Mouse (Mus musculus) lung, postnatal 0 days (tissue): ENCODE data around the gene Dagla. TPM values are rescaled to one million over a fixed set of nuclear protein-coding genes. Genes with fewer than 3 reads are reported as not detected.

Experiments
- ATAC-seq: fragments of 200-750 bp; cut with Nextera tagmentation; 2 replicates; pipeline ENCODE4 v1.8.0; 2017; ENCODE audit warnings: moderate library complexity
- DNase-seq: peaks from one replicate; pipeline ENCODE4 v3.0.0-alpha.2; 2016; ENCODE audit warnings: low spot score
- H3K27ac ChIP-seq: fragments of 300-500 bp; sonication (generic); 2 replicates; pipeline ENCODE4 v1.5.1; 2014; ENCODE audit warnings: antibody characterized with exemption, mild to moderate bottlenecking, low read length, mixed read lengths
- H3K27me3 ChIP-seq: fragments of 300-500 bp; sonication (generic); replicated peaks from 2 replicates; pipeline ENCODE4 v1.6.1; 2014; ENCODE audit warnings: low read length, mixed read lengths; ENCODE audit not compliant: insufficient read depth
- H3K36me3 ChIP-seq: fragments of 300-500 bp; sonication (generic); 2 replicates; pipeline ENCODE4 v1.6.1; 2014; ENCODE audit warnings: low read length, mixed read lengths; ENCODE audit not compliant: insufficient read depth
- H3K4me1 ChIP-seq: fragments of 300-500 bp; sonication (generic); 2 replicates; pipeline ENCODE4 v1.6.1; 2014; ENCODE audit warnings: antibody characterized with exemption, low read depth, low read length, mixed read lengths; ENCODE audit not compliant: insufficient read depth
- H3K4me2 ChIP-seq: fragments of 300-500 bp; sonication (generic); replicated peaks from 2 replicates; pipeline ENCODE4 v1.6.1; 2014; ENCODE audit warnings: low read depth, mild to moderate bottlenecking, low read length, moderate library complexity, mixed read lengths
- H3K4me3 ChIP-seq: fragments of 300-500 bp; sonication (generic); 2 replicates; pipeline ENCODE4 v1.5.1; 2014; ENCODE audit warnings: low read depth, low read length
- H3K9ac ChIP-seq: fragments of 300-500 bp; sonication (generic); replicated peaks from 2 replicates; pipeline ENCODE4 v1.6.1; 2014; ENCODE audit warnings: low read depth, mild to moderate bottlenecking
- H3K9me3 ChIP-seq: fragments of 300-500 bp; sonication (generic); 2 replicates; pipeline ENCODE4 v1.6.1; 2016; ENCODE audit warnings: low read length, mixed read lengths
- CTCF ChIP-seq: IDR thresholded peaks from 2 replicates; pipeline ENCODE4 v1.5.1; 2016; ENCODE audit warnings: antibody characterized with exemption, mild to moderate bottlenecking
- EP300 ChIP-seq: IDR thresholded peaks from 2 replicates; pipeline ENCODE4 v1.6.1; 2016; ENCODE audit warnings: antibody characterized with exemption, mild to moderate bottlenecking, control low read depth
- WGBS: fragments of 180-500 bp; shearing (Covaris S2); extraction: QIAGEN DNeasy Blood & Tissue Kit; methylation state at CpG from one replicate; pipeline ENCODE4 v1.1.7; 2014; 5-methylcytosine and 5-hydroxymethylcytosine counted together
- polyA plus RNA-seq: library from polyadenylated mRNA; unstranded; fragments of >200 nt; fragmentation: Nextera tagmentation; extraction: Ambion mirVana; gene quantifications from 2 replicates; pipeline ENCODE4 v1.2.1, GENCODE M21; 2015

Gene Dagla
- polyA plus RNA-seq, 1 experiment from 2014 or later: 1.2 TPM

- peak; percentile 91 for DNase-seq
- peak; percentile 89 for ATAC-seq
- Histone ChIP-seq H3K36me3 (no peaks in the 10 kb centered on the region), H3K4me3 (no peak overlapping the region), H3K4me1 (peaks cover 5% of the 10 kb centered on the region; the same call in 1 of the 2 replicates), H3K9me3 (no peaks in the 10 kb centered on the region), H3K27me3 (no peaks in the 10 kb centered on the region), H3K4me2 (no peak overlapping the region), H3K27ac (peak overlapping the region; percentile 60), H3K9ac (no peak overlapping the region)
- TF ChIP-seq CTCF: peak; percentile 96
- TF ChIP-seq EP300: peak; percentile 49; the same call in 1 of the 2 replicates
- WGBS: 7% methylated on average over 14 of the region's 14 CpGs
These were observed 38.4 kb downstream of the Dagla start for GRCm38 (mm10) chr19:10266196-10266850.

DNA sequence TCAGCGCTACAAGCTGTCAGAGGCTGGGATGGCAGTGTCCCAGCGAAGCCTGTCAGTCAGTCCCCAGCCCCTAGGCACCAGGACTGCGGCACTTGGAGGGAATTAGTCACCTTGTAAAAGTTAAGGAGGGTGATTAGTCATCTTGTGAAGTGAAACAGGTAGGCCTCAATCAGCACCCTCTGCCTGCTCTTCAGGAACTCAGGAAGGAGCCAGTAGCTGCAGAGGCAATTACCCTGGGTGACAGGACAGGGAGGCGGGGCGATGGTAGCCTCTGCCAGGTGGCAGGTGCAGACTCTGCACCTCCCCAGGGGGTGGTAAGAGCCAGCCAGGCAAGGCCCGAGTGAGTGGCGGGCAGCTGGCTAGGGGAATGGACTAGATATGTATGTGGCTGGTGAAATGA is 43.3 kb downstream of the Dagla start:
- Histone ChIP-seq H3K9me3 (no peaks in the 10 kb centered on the region), H3K4me2 (no peak overlapping the region), H3K4me1 (no peaks in the 10 kb centered on the region), H3K27ac (no peak overlapping the region), H3K27me3 (no peaks in the 10 kb centered on the region), H3K4me3 (no peak overlapping the region), H3K36me3 (no peaks in the 10 kb centered on the region), H3K9ac (no peak overlapping the region)
- whole genome bisulfite sequencing: 77% methylated on average over 7 of the region's 7 CpGs
- DNase-seq (peak; percentile 57), ATAC-seq (peak; percentile 11; the same call in 1 of the 2 replicates)
- TF ChIP-seq EP300 (no peak), CTCF (no peak)

- WGBS: 22% methylated on average over 6 of the region's 6 CpGs
- H3K4me2 ChIP-seq: no peak overlapping the region
- DNase-seq (peak; percentile 90), ATAC-seq (peak; percentile 72)
- H3K9me3 ChIP-seq: no peaks in the 10 kb centered on the region
- no peak overlapping the region for H3K27ac ChIP-seq
- H3K27me3 ChIP-seq: no peaks in the 10 kb centered on the region
- no peak overlapping the region for H3K9ac ChIP-seq
- no peaks in the 10 kb centered on the region for H3K4me1 ChIP-seq
- no peaks in the 10 kb centered on the region for H3K36me3 ChIP-seq
- H3K4me3 ChIP-seq: no peak overlapping the region
- TF ChIP-seq EP300 (no peak), CTCF (peak; percentile 97)
These were observed 46.2 kb downstream of the Dagla start for GRCm38 (mm10) chr19:10258279-10259011.

- Histone ChIP-seq H3K27me3 (no peaks in the 10 kb centered on the region), H3K9me3 (no peaks in the 10 kb centered on the region), H3K27ac (no peak overlapping the region), H3K9ac (no peak overlapping the region), H3K36me3 (no peaks in the 10 kb centered on the region), H3K4me3 (no peak overlapping the region), H3K4me1 (0 out of 2 replicates have a peak, but pooled peaks cover 5% of the 10 kb centered on the region), H3K4me2 (no peak overlapping the region)
- TF ChIP-seq EP300 (no peak), CTCF (no peak)
- ATAC-seq: peak; percentile 62
- DNase-seq: peak; percentile 69
- WGBS: 40% methylated on average over 20 of the region's 20 CpGs
These were observed 56.5 kb downstream of the Dagla start for GRCm38 (mm10) chr19:10248128-10248527.

DNA sequence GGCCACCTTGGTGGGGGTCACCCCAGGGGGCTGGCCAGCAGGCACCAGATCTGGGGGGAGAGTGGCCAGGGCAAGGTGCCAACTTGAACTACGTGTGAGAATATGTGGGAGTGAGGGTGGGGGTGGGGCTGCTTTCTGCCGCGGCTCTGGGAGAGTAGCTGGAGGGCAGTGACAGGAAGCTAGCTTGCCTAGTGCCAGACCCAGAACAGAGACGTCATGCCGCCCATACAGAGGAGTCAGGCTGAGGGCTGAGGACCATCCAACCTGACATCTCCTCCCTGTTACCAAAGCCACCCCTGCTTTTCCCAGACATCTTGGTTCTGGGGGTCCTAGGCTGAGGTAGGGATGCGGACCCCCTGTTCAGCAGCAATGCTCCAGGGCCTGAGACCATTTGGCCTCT is 57.5 kb downstream of the Dagla start:
- DNase-seq (no peak), ATAC-seq (peak; percentile 52; the same call in 1 of the 2 replicates)
- H3K4me2 ChIP-seq: no peak overlapping the region
- TF ChIP-seq EP300 (no peak), CTCF (no peak)
- no peak overlapping the region for H3K9ac ChIP-seq
- H3K9me3 ChIP-seq: no peaks in the 10 kb centered on the region
- WGBS: 23% methylated on average over 5 of the region's 6 CpGs
- H3K36me3 ChIP-seq: no peaks in the 10 kb centered on the region
- H3K4me3 ChIP-seq: no peak overlapping the region
- H3K27ac ChIP-seq: no peak overlapping the region
- H3K4me1 ChIP-seq: 0 out of 2 replicates have a peak, but pooled peaks cover 5% of the 10 kb centered on the region
- no peaks in the 10 kb centered on the region for H3K27me3 ChIP-seq

GRCm38 (mm10) chr19:10244183-10244582 is 60.5 kb downstream of the Dagla start:
- H3K27ac ChIP-seq: no peak overlapping the region
- TF ChIP-seq CTCF: peak; percentile 77
- TF ChIP-seq EP300: no peak
- DNase-seq (peak; percentile 60), ATAC-seq (0 out of 2 replicates have a peak, but pooled peaks have one; percentile 24)
- no peaks in the 10 kb centered on the region for H3K36me3 ChIP-seq
- 0 out of 2 replicates have a peak, but pooled peaks cover 4% of the 10 kb centered on the region for H3K27me3 ChIP-seq
- H3K9me3 ChIP-seq: no peaks in the 10 kb centered on the region
- WGBS: 11% methylated on average over 3 of the region's 3 CpGs
- no peak overlapping the region for H3K9ac ChIP-seq
- no peak overlapping the region for H3K4me3 ChIP-seq
- 0 out of 2 replicates have a peak, but pooled peaks cover 5% of the 10 kb centered on the region for H3K4me1 ChIP-seq
- H3K4me2 ChIP-seq: no peak overlapping the region
